In the genomic region with DNA sequence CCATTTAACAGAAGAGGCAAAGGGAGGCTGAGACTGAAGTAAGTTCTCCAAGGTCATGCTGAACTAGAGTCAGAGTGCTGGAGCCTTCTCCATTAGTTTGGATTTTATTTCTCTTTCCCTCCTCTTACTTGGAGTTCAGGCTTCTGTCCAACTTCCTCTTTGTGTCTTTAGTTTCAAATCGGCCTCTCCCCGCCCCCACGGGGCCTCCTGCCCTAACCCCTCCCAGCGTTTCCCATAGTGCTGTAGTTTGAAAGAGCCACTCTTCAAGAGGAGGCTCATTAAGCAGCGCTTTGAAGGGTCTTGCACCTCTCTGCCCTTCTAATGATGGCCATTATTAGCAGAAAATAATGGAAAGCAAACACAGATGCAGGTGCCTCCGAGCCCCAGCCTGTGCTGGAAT, we compare ENCODE assay signal across 10 mouse cellular contexts. TPM values are rescaled to one million over a fixed set of nuclear protein-coding genes. Genes with fewer than 3 reads are reported as not detected.
DNase-seq lines count a peak whose midpoint lies in the region; ATAC-seq lines count a peak whose summit lies in the region.
"Had no signal": no experiment of that assay in that cellular context is flagged by ENCODE, and none has a peak within 500 bp of the region (broad histone marks: within the 10 kb centered on the region; RNA-seq: fewer than 3 reads in every experiment).

No protein-coding gene starts in this region.

- peak; percentile 41 for DNase-seq in adrenal gland, adult 2 months
- no peak for DNase-seq in adrenal gland, postnatal 4 days (ENCODE audit: low spot score in 2 of 2)
- peak; percentile 11 for DNase-seq in thymus, postnatal 25 days
- DNase-seq in thymus, postnatal 10 days (ENCODE audit: low spot score in 2 of 2), result no peak
- peak; percentile 66 for DNase-seq in heart, postnatal 4 days
- peak; percentile 24 for DNase-seq in liver, embryonic 13.5 days
- DNase-seq in splenic B cell, adult 2 months (ENCODE audit: low read depth, low spot score), result peak; percentile 10
- DNase-seq in T-cell, adult 2 months (ENCODE audit: low spot score), result no peak

- no peaks in the 10 kb centered on the region for H3K27me3 ChIP-seq in liver, embryonic 13.5 days
- no peaks in the 10 kb centered on the region; the same call in 1 of the 2 replicates for H3K27me3 ChIP-seq in splenic B cell, adult 2 months (ENCODE audit: control insufficient read depth, insufficient read depth, low read length, poor library complexity, severe bottlenecking)
- H3K27me3 ChIP-seq: embryonic facial prominence, embryonic 13.5 days; limb, embryonic 15.5 days had no signal

- H3K9me3 ChIP-seq in liver, embryonic 13.5 days (replicated peaks), result 0 out of 2 replicates have a peak, but pooled peaks cover 3% of the 10 kb centered on the region
- H3K9me3 ChIP-seq: embryonic facial prominence, embryonic 13.5 days; limb, embryonic 15.5 days had no signal

- no peak overlapping the region; the same call in 1 of the 2 replicates for H3K9ac ChIP-seq in liver, embryonic 13.5 days
- H3K9ac ChIP-seq: embryonic facial prominence, embryonic 13.5 days; limb, embryonic 15.5 days had no signal

- H3K4me1 ChIP-seq in liver, embryonic 13.5 days (replicated peaks), result peaks cover 44% of the 10 kb centered on the region

- peaks cover 95% of the 10 kb centered on the region for H3K36me3 ChIP-seq in liver, embryonic 13.5 days
- H3K36me3 ChIP-seq in splenic B cell, adult 2 months (ENCODE audit: control insufficient read depth, insufficient read depth, low read length, poor library complexity, severe bottlenecking), result peaks cover 4% of the 10 kb centered on the region; the same call in 1 of the 2 replicates
- H3K36me3 ChIP-seq: embryonic facial prominence, embryonic 13.5 days had no signal

- no peak overlapping the region; the same call in 1 of the 2 replicates for H3K27ac ChIP-seq in liver, embryonic 13.5 days
- H3K27ac ChIP-seq: embryonic facial prominence, embryonic 13.5 days; limb, embryonic 15.5 days had no signal

- 25% methylated on average over 6 of the region's 6 CpGs for WGBS in liver, embryonic 13.5 days (ENCODE audit: insufficient replicate concordance)

- H3K4me2 ChIP-seq in liver, embryonic 13.5 days, result peak overlapping the region; percentile 23; the same call in 1 of the 2 replicates
- H3K4me2 ChIP-seq: embryonic facial prominence, embryonic 13.5 days; limb, embryonic 15.5 days had no signal

- H3K4me3 ChIP-seq in liver, embryonic 13.5 days (replicated peaks), result no peak overlapping the region
- H3K4me3 ChIP-seq: embryonic facial prominence, embryonic 13.5 days; limb, embryonic 15.5 days had no signal

- no peak for ATAC-seq in liver, embryonic 13.5 days (ENCODE audit: low read depth)

RNA-seq across cellular contexts. Expression of a gene that starts 59.2 kb away (rescaled TPM):
- 10 to 100 TPM; 21.8 to 64.4 TPM for total RNA-seq in adrenal gland, adult 2 months (2021)
- 146 and 235 TPM in 2 replicates for polyA plus RNA-seq in adrenal gland, adult 2 months (2012; rRNA removed)
- total RNA-seq in adrenal gland, postnatal 4 days (2021), result 10 to 100 TPM; 18.6 to 18.7 TPM
- total RNA-seq in heart, postnatal 4 days (2021), result not detected
- not detected in 2 replicates for polyA plus RNA-seq in liver, embryonic 13.5 days (2015; fragmentation: Nextera tagmentation; extraction: Ambion mirVana)
- polyA plus RNA-seq: embryonic facial prominence, embryonic 13.5 days; limb, embryonic 15.5 days had no signal

Comparison
In these comparisons a context has a peak if more than half of its experiments do, and no peak if none do; other contexts are left out.
1. DNase-seq: peak in adrenal gland, adult 2 months (single experiment), thymus, postnatal 25 days (single experiment), heart, postnatal 4 days (single experiment), liver, embryonic 13.5 days (single experiment) and splenic B cell, adult 2 months (single experiment); none in adrenal gland, postnatal 4 days (0 of 2), thymus, postnatal 10 days (0 of 2) and T-cell, adult 2 months (single experiment).
2. RNA of a gene that starts 59.2 kb away (total RNA-seq): 21.8 to 64.4 TPM in adrenal gland, adult 2 months and 18.6 to 18.7 TPM in adrenal gland, postnatal 4 days; not detected in heart, postnatal 4 days; every median in the first group is over 10 times any median in the second.